Mouse (Mus musculus) heart, embryonic 10.5 days (tissue): ENCODE data around the gene Spic. TPM values are rescaled to one million over a fixed set of nuclear protein-coding genes. Genes with fewer than 3 reads are reported as not detected.
A peak's percentile ranks its signal among the peaks of the same experiment; 100 is the strongest.

Experiments used
- DNase-seq: peaks from one replicate; pipeline ENCODE4 v3.0.0-alpha.2; 2017; ENCODE audit warnings: low spot score
- H3K27ac ChIP-seq: fragments of 300-500 bp; sonication (generic); 2 replicates; pipeline ENCODE4 v1.5.1; 2016; ENCODE audit warnings: mild to moderate bottlenecking
- H3K27me3 ChIP-seq: fragments of 300-500 bp; sonication (generic); 2 replicates; pipeline ENCODE4 v1.6.1; 2016; ENCODE audit warnings: mild to moderate bottlenecking; ENCODE audit not compliant: poor library complexity, insufficient read depth, severe bottlenecking
- H3K36me3 ChIP-seq: fragments of 300-500 bp; sonication (generic); 2 replicates; pipeline ENCODE4 v1.6.1; 2016; ENCODE audit warnings: mild to moderate bottlenecking, moderate library complexity
- H3K4me1 ChIP-seq: fragments of 300-500 bp; sonication (generic); 2 replicates; pipeline ENCODE4 v1.6.1; 2016; ENCODE audit warnings: mild to moderate bottlenecking
- H3K4me3 ChIP-seq: fragments of 300-500 bp; sonication (generic); 2 replicates; pipeline ENCODE4 v1.5.1; 2016; ENCODE audit warnings: mild to moderate bottlenecking, moderate library complexity
- H3K9me3 ChIP-seq: fragments of 300-500 bp; sonication (generic); 2 replicates; pipeline ENCODE4 v1.6.1; 2016; ENCODE audit warnings: mild to moderate bottlenecking, moderate library complexity
- WGBS: fragments of 180-500 bp; shearing (Covaris S2); methylation state at CpG from one replicate; pipeline ENCODE4 v1.1.7; 2016; 5-methylcytosine and 5-hydroxymethylcytosine counted together
- polyA plus RNA-seq: library from polyadenylated mRNA; unstranded; fragments of >200 nt; fragmentation: Nextera tagmentation; extraction: Ambion mirVana; gene quantifications from 2 replicates; pipeline ENCODE4 v1.2.1, GENCODE M21; 2016

Gene Spic
- not detected in 2 replicates for polyA plus RNA-seq

GRCm38 (mm10) chr10:88684925-88685324 is at the start of gene Spic:
TSS of gene Spic (minus strand) at chr10:88685015.
- 65% methylated on average over 5 of the region's 5 CpGs for WGBS
- no peaks in the 10 kb centered on the region for H3K27me3 ChIP-seq
- no peak within 1 kb of the TSS for H3K4me3 ChIP-seq
- no peaks in the 10 kb centered on the region for H3K9me3 ChIP-seq
- no peaks in the 10 kb centered on the region for H3K4me1 ChIP-seq
- H3K27ac ChIP-seq: no peak within 1 kb of the TSS
- no peak for DNase-seq
- no peaks in the 10 kb centered on the region for H3K36me3 ChIP-seq

- H3K9me3 ChIP-seq: no peaks in the 10 kb centered on the region
- no peak overlapping the region for H3K27ac ChIP-seq
- no peaks in the 10 kb centered on the region for H3K27me3 ChIP-seq
- H3K36me3 ChIP-seq: peaks cover 16% of the 10 kb centered on the region
- peak; percentile 72 for DNase-seq
- WGBS: 14% methylated on average over 6 of the region's 6 CpGs
- peaks cover 11% of the 10 kb centered on the region; the same call in 1 of the 2 replicates for H3K4me1 ChIP-seq
- peak overlapping the region; percentile 98 for H3K4me3 ChIP-seq
These were observed 47.5 kb upstream of the Spic start for GRCm38 (mm10) chr10:88732309-88732622.

GRCm38 (mm10) chr10:88731496-88732308 is 46.9 kb upstream of the Spic start:
- Histone ChIP-seq H3K9me3 (no peaks in the 10 kb centered on the region), H3K36me3 (peaks cover 10% of the 10 kb centered on the region), H3K4me1 (peaks cover 11% of the 10 kb centered on the region; the same call in 1 of the 2 replicates), H3K27me3 (no peaks in the 10 kb centered on the region), H3K27ac (peak overlapping the region; percentile 95), H3K4me3 (peak overlapping the region; percentile 98)
- 2% methylated on average over 61 of the region's 61 CpGs for WGBS
- peak; percentile 78 for DNase-seq

- Histone ChIP-seq H3K4me3 (peak within 1 kb of the TSS; percentile 98), H3K36me3 (peaks cover 3% of the 10 kb centered on the region; the same call in 1 of the 2 replicates), H3K27me3 (no peaks in the 10 kb centered on the region), H3K27ac (peak within 1 kb of the TSS; percentile 95), H3K9me3 (no peaks in the 10 kb centered on the region), H3K4me1 (peaks cover 11% of the 10 kb centered on the region; the same call in 1 of the 2 replicates)
- DNase-seq: peak; percentile 94
- WGBS: under 1% methylated on average over 65 of the region's 65 CpGs
These were observed 46.0 kb upstream of the Spic start, which contains the start of gene Arl1 for GRCm38 (mm10) chr10:88730571-88731495. TSS of gene Arl1 (plus strand) at chr10:88730858.

GRCm38 (mm10) chr10:88728166-88728565 is 43.4 kb upstream of the Spic start:
- 66% methylated on average over 8 of the region's 8 CpGs for WGBS
- Histone ChIP-seq H3K36me3 (no peaks in the 10 kb centered on the region), H3K4me1 (peaks cover 11% of the 10 kb centered on the region; the same call in 1 of the 2 replicates), H3K27me3 (no peaks in the 10 kb centered on the region), H3K27ac (no peak overlapping the region), H3K4me3 (no peak overlapping the region), H3K9me3 (no peaks in the 10 kb centered on the region)
- DNase-seq: no peak

GRCm38 (mm10) chr10:88727128-88727527 is 42.3 kb upstream of the Spic start:
- Histone ChIP-seq H3K9me3 (no peaks in the 10 kb centered on the region), H3K4me1 (peaks cover 6% of the 10 kb centered on the region; the same call in 1 of the 2 replicates), H3K27ac (no peak overlapping the region), H3K4me3 (no peak overlapping the region), H3K36me3 (no peaks in the 10 kb centered on the region), H3K27me3 (no peaks in the 10 kb centered on the region)
- WGBS: 53% methylated on average over 1 of the region's 1 CpGs
- no peak for DNase-seq

- no peaks in the 10 kb centered on the region for H3K9me3 ChIP-seq
- H3K4me3 ChIP-seq: no peak overlapping the region
- H3K27ac ChIP-seq: no peak overlapping the region
- 0 out of 2 replicates have a peak, but pooled peaks cover 2% of the 10 kb centered on the region for H3K4me1 ChIP-seq
- DNase-seq: no peak
- H3K36me3 ChIP-seq: no peaks in the 10 kb centered on the region
- whole genome bisulfite sequencing: 52% methylated on average over 2 of the region's 2 CpGs
- H3K27me3 ChIP-seq: no peaks in the 10 kb centered on the region
These were observed 40.5 kb upstream of the Spic start for GRCm38 (mm10) chr10:88725343-88725742.

GRCm38 (mm10) chr10:88719618-88720017 is 34.8 kb upstream of the Spic start:
- H3K27me3 ChIP-seq: no peaks in the 10 kb centered on the region
- H3K9me3 ChIP-seq: no peaks in the 10 kb centered on the region
- H3K36me3 ChIP-seq: no peaks in the 10 kb centered on the region
- no peak overlapping the region for H3K4me3 ChIP-seq
- WGBS: 81% methylated on average over 1 of the region's 1 CpGs
- H3K4me1 ChIP-seq: no peaks in the 10 kb centered on the region
- no peak overlapping the region for H3K27ac ChIP-seq
- DNase-seq: no peak

- Histone ChIP-seq H3K4me1 (no peaks in the 10 kb centered on the region), H3K27me3 (no peaks in the 10 kb centered on the region), H3K9me3 (no peaks in the 10 kb centered on the region), H3K4me3 (no peak overlapping the region), H3K27ac (no peak overlapping the region), H3K36me3 (no peaks in the 10 kb centered on the region)
- 43% methylated on average over 2 of the region's 2 CpGs for WGBS
- no peak for DNase-seq
These were observed 32.9 kb upstream of the Spic start for GRCm38 (mm10) chr10:88717756-88718025.

GRCm38 (mm10) chr10:88716986-88717755 is 32.4 kb upstream of the Spic start:
- Histone ChIP-seq H3K27ac (no peak overlapping the region), H3K36me3 (no peaks in the 10 kb centered on the region), H3K4me3 (no peak overlapping the region), H3K27me3 (no peaks in the 10 kb centered on the region), H3K9me3 (no peaks in the 10 kb centered on the region), H3K4me1 (no peaks in the 10 kb centered on the region)
- no peak for DNase-seq
- WGBS: 50% methylated on average over 13 of the region's 13 CpGs

GRCm38 (mm10) chr10:88715621-88716020 is 30.8 kb upstream of the Spic start:
- no peak for DNase-seq
- H3K9me3 ChIP-seq: no peaks in the 10 kb centered on the region
- no peaks in the 10 kb centered on the region for H3K36me3 ChIP-seq
- WGBS: 85% methylated on average over 6 of the region's 6 CpGs
- no peaks in the 10 kb centered on the region for H3K4me1 ChIP-seq
- no peak overlapping the region for H3K27ac ChIP-seq
- H3K27me3 ChIP-seq: no peaks in the 10 kb centered on the region
- H3K4me3 ChIP-seq: no peak overlapping the region

- no peaks in the 10 kb centered on the region for H3K9me3 ChIP-seq
- 75% methylated on average over 4 of the region's 4 CpGs for WGBS
- no peaks in the 10 kb centered on the region for H3K27me3 ChIP-seq
- H3K27ac ChIP-seq: no peak overlapping the region
- H3K36me3 ChIP-seq: no peaks in the 10 kb centered on the region
- no peak overlapping the region for H3K4me3 ChIP-seq
- DNase-seq: no peak
- no peaks in the 10 kb centered on the region for H3K4me1 ChIP-seq
These were observed 29.9 kb upstream of the Spic start for GRCm38 (mm10) chr10:88714744-88715143.
